Mouse (Mus musculus) cerebellum, postnatal 14 days (tissue): ENCODE measurements around the gene Gng7.
A peak's percentile ranks its signal among the peaks of the same experiment; 100 is the strongest.
"Not testable (repeated sequence)": the region's sequence is repeated elsewhere in the genome, so short reads cannot be mapped to it uniquely, and the experiment has no call there.

ENCODE experiments used
- DNase-seq, 2 experiments: peaks; one replicate each; pipeline ENCODE4 v3.0.0; 2021; ENCODE audit warnings: mixed read lengths in 2 of 2

Gene Gng7

DNA sequence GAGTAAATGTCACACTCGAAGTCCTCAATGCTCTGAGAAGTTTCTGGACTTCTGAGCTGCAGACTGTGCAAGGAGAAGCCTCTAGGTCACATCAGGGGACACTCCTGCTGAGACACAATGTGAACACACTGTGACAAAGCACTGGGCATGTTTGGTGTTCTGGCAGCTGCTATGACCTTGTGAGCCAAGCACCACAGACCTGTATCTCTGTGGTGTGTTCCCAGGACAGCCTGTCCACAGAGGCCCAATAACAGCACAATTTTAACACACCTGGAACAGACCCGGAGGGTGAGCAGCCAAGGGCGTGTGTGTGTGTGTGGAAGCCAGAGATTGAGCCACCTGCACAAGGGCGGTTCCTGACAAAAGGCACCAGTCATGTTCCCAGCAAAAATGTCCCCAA is 20.1 kb downstream of the Gng7 start:
- DNase-seq, result no peak

- DNase-seq, result no peak
Observed at GRCm38 (mm10) chr10:80993276-80993675, 21.5 kb downstream of the Gng7 start.

GRCm38 (mm10) chr10:80991945-80992344 is 22.8 kb downstream of the Gng7 start:
- DNase-seq, result no peak

GRCm38 (mm10) chr10:80991007-80991406 is 23.7 kb downstream of the Gng7 start:
- no peak for DNase-seq

DNA sequence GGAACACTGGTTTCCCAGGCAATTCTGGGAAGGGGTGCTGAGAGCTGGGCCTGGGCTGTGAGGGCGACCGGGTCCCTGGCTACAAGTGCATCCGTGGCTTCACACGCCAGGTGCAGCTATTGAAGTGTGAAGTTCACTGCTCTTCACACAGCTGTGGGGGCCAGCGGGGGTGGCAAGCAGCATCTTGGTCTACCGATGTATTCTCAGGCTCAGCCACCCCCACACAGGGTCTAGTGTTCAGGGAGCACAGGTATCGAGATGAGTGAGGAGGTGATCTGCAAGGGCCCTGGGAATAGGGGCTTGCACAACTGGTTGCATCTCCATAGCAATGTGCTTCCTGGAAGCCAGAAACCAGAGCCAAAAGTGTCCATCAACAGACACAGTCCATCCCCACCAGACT is 24.3 kb downstream of the Gng7 start:
- DNase-seq, result no peak

DNA sequence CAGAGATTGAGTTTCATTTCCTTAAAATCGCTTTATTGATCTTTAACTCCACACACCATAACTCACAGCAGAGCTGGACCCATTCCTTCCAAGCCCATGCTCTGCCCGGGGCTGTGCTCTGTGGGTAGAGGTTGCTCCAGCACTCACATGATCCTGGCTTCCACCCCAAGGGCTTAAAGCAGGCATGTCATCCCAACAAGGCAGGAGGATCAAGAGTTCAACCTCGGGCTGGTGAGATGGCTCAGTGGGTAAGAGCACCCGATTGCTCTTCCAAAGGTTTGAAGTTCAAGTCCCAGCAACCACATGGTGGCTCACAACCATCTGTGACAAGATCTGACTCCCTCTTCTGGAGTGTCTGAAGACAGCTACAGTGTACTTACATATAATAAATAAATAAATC is 24.9 kb downstream of the Gng7 start:
- not testable (repeated sequence) for DNase-seq

- no peak for DNase-seq
Observed at GRCm38 (mm10) chr10:80989446-80989845, 25.3 kb downstream of the Gng7 start.

GRCm38 (mm10) chr10:80987709-80988441 is 26.9 kb downstream of the Gng7 start:
- DNase-seq, result peak; percentile 91 to 93

GRCm38 (mm10) chr10:80986754-80987153 is 28.0 kb downstream of the Gng7 start:
- no peak for DNase-seq

GRCm38 (mm10) chr10:80985970-80986701 is 28.6 kb downstream of the Gng7 start:
- DNase-seq, result no peak

DNA sequence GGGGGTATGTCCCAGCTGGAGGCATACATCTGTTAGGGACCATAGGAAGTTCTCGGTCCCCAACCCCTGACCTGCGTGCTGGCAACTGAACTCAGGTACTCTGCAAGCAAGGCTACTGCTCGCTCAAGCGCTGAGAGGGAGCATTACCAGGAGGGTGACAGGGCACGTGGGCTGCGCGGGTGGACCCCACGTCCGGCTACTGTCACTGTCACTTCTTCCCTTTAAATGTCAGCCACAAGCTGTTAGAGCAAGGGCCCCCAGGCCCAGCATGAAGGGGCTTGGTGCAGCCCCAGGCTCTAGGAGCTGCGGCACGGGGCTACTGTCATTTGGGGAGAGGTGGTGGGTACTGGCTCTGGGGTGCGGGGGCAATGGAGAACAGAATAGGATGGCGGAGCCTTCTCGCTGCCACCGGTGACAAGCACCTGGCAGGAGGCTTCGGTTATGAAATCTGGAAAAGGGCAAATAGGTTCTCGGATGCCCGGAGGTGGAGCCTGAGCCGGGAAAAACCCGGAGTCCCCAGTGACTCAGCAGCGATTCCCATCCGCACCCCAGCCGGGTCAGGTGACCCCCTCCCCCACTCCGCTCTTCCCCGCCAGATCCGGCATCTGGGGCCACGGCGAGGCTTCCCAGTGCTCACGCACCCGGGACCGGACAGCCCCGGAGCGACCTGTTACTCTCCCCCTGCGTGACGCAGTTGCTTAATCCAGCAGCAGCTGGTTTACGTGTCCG is 29.3 kb downstream of the Gng7 start:
- peak in 1 of 2 experiments; percentile 46 for DNase-seq

GRCm38 (mm10) chr10:80984223-80984622 is 30.5 kb downstream of the Gng7 start:
- no peak for DNase-seq

- no peak for DNase-seq
Observed at GRCm38 (mm10) chr10:80982381-80982780, 32.4 kb downstream of the Gng7 start.

- no peak for DNase-seq
Observed at GRCm38 (mm10) chr10:80981564-80982112, 33.1 kb downstream of the Gng7 start.

DNA sequence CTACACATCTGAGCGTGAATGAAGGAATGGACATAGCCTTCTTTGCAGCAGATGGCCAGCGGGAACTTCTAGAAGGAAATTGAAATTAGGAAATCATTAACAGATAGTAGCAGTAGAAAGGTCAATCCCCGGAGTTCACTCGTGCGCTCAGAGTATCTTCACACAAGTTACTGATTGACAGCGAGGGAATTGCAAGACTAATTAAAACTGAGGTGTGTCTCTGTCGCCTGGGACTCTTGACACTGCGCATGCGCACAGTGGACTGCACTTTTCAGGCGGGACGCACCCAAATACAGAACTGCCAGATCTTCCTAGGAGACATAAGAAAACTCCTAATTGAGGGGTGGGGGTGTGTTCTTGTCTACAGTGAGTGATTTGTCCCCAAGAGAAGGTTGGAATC is 39.3 kb downstream of the Gng7 start:
- DNase-seq, result no peak

- DNase-seq, result no peak
Observed at GRCm38 (mm10) chr10:80973722-80974121, 41.0 kb downstream of the Gng7 start.

DNA sequence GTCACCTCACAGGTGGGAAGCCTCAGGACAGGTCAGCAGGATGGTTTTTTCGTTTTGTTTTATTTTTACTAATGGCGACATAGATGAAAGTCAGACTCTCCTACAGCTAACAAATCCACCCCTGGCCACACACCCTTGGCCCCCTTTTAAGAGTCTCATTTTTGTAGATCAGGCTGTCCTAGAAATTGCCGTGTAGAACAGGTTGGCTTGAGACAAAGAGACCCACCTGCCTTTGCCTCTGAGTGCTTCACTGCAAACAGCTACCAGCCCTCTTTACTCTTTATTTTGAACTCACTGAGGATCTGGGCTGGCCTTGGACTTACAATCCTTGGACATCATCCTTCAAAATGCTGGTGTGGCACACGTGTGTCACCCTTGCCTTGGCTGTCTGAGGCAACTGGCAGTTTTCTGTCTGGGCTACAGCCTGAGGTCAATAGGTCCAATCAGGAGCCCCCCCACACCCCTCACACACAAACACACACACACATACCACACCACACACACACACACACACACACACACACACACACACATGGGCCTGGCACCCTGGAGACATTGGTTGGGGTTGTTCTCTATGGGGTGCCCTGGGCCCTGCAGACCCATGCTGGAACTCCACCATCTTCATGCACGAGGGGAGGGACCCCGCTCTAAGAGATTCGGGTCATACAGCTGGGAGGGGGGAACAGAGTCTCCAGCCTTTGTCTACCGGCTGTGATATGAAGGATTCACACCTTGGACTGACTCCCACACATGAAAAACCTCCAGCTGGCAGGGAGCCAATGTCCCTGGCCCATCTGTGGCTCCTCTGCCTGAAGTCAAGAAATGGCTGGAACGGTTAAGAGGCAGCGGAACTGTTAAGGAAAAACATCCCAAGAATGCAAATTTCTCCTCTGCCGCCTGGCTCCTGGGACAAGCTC is 42.4 kb downstream of the Gng7 start:
- DNase-seq, result peak; percentile 91 to 95

DNA sequence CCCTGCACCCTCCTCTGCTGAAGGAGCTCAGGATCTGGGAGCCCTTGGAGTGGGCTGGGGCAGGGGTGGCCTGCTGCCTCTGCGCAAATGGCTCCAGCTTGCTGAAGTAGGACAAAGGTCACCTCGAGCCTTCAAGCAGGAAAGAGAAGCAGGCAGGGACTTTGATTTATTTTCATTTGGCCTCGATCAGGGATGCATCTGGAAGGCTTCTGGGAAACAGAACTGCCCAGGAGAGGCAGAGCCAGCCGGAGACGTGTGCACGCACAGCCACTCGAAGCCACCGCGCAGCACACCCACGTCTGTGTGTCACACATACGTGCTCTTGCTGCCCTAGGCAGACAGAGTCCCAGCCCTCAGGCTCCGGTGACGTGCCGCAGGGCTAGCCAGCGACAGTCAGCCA is 43.2 kb downstream of the Gng7 start:
- DNase-seq, result no peak

GRCm38 (mm10) chr10:80970159-80970558 is 44.6 kb downstream of the Gng7 start:
- no peak for DNase-seq

GRCm38 (mm10) chr10:80969298-80969697 is 45.4 kb downstream of the Gng7 start:
- DNase-seq, result no peak

DNA sequence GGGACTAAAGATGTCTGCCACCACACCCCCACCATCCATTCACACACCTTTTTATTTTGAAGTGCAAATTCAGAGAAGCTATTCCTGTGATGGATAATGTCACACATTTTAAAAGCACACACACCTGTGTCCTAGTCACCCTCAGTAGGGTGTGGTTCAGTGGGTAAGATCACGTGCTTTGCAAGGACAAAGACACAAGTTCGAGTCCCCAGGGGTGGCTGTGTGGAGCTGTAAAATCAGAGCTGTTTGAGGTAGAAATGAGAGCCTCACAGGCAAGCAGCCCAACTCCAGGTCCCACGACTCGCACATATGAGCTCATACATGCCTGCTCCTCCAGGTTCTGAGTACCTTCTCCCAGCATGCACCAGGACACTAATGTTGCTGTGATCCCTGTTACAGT is 46.6 kb downstream of the Gng7 start:
- DNase-seq, result no peak

DNA sequence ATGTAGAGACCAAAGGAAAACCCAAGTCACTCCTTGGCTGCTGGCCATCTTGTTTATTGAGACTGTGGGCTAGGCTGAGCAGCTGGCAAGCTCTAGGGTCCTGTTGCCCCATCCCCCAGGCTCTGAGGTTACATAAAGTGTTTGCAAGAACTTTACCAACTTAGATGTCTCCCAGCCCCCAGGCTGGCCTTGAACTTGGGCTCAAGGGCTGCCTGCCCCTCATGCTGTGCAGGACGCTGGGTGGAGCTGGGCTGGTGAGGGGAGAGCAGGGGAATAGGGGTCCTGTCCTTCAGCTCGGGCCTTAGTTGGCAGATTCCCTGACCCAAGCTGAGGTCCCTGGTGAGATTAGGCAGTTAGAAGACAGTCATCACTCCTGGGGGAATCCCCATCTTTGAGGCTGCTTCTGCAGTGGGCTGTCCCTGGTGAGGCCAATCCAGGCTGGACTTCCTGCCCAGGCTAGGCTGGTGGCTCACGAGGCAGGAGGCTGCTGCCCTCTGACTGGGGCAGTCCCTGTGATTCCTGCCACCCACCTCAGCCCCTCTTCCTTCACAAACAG is 47.6 kb downstream of the Gng7 start:
- DNase-seq, result no peak
